Mouse (Mus musculus) liver, embryonic 12.5 days (tissue): ENCODE results near the gene Ppp4r3b. TPM values are rescaled to one million over a fixed set of nuclear protein-coding genes. Genes with fewer than 3 reads are reported as not detected.
A peak's percentile ranks its signal among the peaks of the same experiment; 100 is the strongest.

Experiments used
- ATAC-seq: fragments of 200-750 bp; cut with Nextera tagmentation; 2 replicates; pipeline ENCODE4 v1.8.0; 2017; ENCODE audit warnings: moderate number of reproducible peaks, mild to moderate bottlenecking, moderate library complexity
- H3K27ac ChIP-seq: fragments of 300-500 bp; sonication (generic); 2 replicates; pipeline ENCODE4 v1.5.1; 2016; ENCODE audit warnings: mild to moderate bottlenecking
- H3K27me3 ChIP-seq: fragments of 300-500 bp; sonication (generic); replicated peaks from 2 replicates; pipeline ENCODE4 v1.6.1; 2016; ENCODE audit warnings: mild to moderate bottlenecking, moderate library complexity
- H3K36me3 ChIP-seq: fragments of 300-500 bp; sonication (generic); 2 replicates; pipeline ENCODE4 v1.6.1; 2016; ENCODE audit warnings: mild to moderate bottlenecking, moderate library complexity
- H3K4me1 ChIP-seq: fragments of 300-500 bp; sonication (generic); 2 replicates; pipeline ENCODE4 v1.6.1; 2016
- H3K4me2 ChIP-seq: fragments of 300-500 bp; sonication (generic); 2 replicates; pipeline ENCODE4 v1.6.1; 2016; ENCODE audit warnings: mild to moderate bottlenecking, moderate library complexity
- H3K4me3 ChIP-seq: fragments of 300-500 bp; sonication (generic); 2 replicates; pipeline ENCODE4 v1.5.1; 2016; ENCODE audit warnings: mild to moderate bottlenecking, moderate library complexity
- H3K9ac ChIP-seq: fragments of 300-500 bp; sonication (generic); 2 replicates; pipeline ENCODE4 v1.6.1; 2016; ENCODE audit warnings: mild to moderate bottlenecking, moderate library complexity
- H3K9me3 ChIP-seq: fragments of 300-500 bp; sonication (generic); replicated peaks from 2 replicates; pipeline ENCODE4 v1.6.1; 2016; ENCODE audit warnings: mild to moderate bottlenecking, moderate library complexity
- WGBS: fragments of 180-500 bp; shearing (Covaris S2); methylation state at CpG from one replicate; pipeline ENCODE4 v1.1.7; 2016; ENCODE audit not compliant: insufficient replicate concordance; 5-methylcytosine and 5-hydroxymethylcytosine counted together
- polyA plus RNA-seq: library from polyadenylated mRNA; unstranded; fragments of >200 nt; fragmentation: Nextera tagmentation; extraction: Ambion mirVana; gene quantifications from 2 replicates; pipeline ENCODE4 v1.2.1, GENCODE M21; 2016

Ppp4r3b gene
- 62.2 and 65.8 TPM in 2 replicates for polyA plus RNA-seq

- under 1% methylated on average over 50 of the region's 50 CpGs for WGBS
- peak; percentile 94 for ATAC-seq
Observed at GRCm38 (mm10) chr11:29172563-29173124, at the start of gene Ppp4r3b. TSS of gene Ppp4r3b (plus strand) at chr11:29172890.

DNA sequence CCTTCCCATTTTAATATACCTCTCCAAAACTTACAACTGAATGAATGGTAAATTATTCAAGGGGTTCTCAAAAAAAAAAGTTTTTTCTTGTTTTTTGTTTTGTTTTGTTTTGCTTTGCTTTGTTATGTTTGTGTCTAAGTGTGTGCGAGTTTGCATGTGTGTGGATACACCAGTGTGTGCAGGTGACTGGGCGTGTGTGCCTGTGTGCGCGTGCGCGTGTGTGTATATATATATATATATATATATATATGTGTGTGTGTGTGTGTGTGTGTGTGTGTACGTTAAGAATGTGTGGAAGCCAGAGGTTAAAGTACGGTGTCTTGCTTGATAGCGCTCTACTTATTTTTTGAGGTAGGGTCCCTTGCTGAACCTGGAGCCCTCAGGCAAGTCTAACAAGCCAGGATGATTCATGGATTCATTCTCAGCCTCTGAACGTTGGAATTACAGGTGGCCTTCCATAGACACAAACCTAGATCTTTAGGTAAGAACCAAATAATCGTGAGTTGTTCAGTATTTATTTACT, 42.8 kb upstream of the Ppp4r3b start:
- Histone ChIP-seq H3K27me3 (no peaks in the 10 kb centered on the region), H3K4me1 (peaks cover 13% of the 10 kb centered on the region; the same call in 1 of the 2 replicates), H3K9ac (peak overlapping the region; percentile 83), H3K27ac (no peak overlapping the region), H3K9me3 (no peaks in the 10 kb centered on the region), H3K4me3 (peak overlapping the region; percentile 84), H3K36me3 (peaks cover 16% of the 10 kb centered on the region), H3K4me2 (peak overlapping the region; percentile 82)
- ATAC-seq, result peak; percentile 25
- WGBS, result 54% methylated on average over 11 of the region's 11 CpGs

More at GRCm38 (mm10) chr11:29172563-29173124, at the start of gene Ppp4r3b:
- Histone ChIP-seq H3K4me1 (peaks cover 22% of the 10 kb centered on the region), H3K9me3 (no peaks in the 10 kb centered on the region), H3K27ac (peak within 1 kb of the TSS; percentile 97), H3K4me3 (peak within 1 kb of the TSS; percentile 88), H3K36me3 (no peaks in the 10 kb centered on the region), H3K4me2 (peak within 1 kb of the TSS; percentile 90), H3K27me3 (no peaks in the 10 kb centered on the region), H3K9ac (peak within 1 kb of the TSS; percentile 97)

DNA sequence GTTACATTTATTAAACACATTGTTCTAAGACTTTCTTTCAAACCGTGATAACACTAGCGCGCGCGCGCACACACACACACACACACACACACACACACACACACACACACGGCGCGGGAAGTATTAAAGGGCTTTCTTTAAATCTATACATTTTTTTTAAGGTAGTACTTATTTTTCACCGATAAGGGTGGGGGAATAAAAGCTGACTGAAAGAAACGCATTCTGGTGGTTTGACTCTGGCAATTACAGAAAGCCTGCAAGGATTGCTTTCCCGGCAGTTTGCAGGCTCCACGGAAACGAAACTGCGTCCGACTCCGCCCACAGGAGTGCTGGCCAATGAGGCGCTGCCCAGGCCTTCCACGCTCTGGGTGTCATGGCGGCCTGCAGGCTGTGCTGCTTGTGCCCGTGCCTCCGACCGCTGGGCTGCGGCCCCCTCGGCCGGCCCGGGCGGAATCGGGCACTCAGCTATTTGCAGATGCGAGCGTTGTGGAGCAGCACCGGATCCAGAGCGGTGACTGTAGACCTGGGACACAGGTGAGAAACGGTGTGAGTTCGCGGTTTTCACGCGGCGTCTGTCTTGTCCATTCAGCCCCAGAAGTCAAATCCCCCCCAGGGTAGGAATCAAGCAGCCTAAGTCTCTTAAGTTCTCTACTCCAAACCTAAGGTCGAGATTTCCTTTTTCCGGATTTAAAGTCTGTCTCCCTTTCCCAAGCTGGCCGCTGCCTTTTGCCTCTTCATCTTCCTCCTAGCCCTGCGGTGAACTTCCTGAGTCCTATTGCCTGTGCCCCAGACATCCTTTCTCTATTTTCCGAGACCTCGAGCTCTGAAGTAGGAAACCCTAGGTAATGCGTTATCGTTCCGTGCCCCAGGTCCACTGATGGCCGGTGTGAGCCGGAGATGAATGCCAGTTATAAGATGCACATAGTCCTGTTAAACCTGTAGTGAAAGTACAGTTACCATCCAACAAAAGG, 42.0 kb upstream of the Ppp4r3b start, which contains the start of gene Pnpt1:
Gene Pnpt1, plus strand, starts transcription at position 360 of the 971 bp plus-strand sequence.
- H3K4me3 ChIP-seq, result peak within 1 kb of the TSS; percentile 84
- ATAC-seq, result peak; percentile 100
- WGBS, result 3% methylated on average over 50 of the region's 50 CpGs

DNA sequence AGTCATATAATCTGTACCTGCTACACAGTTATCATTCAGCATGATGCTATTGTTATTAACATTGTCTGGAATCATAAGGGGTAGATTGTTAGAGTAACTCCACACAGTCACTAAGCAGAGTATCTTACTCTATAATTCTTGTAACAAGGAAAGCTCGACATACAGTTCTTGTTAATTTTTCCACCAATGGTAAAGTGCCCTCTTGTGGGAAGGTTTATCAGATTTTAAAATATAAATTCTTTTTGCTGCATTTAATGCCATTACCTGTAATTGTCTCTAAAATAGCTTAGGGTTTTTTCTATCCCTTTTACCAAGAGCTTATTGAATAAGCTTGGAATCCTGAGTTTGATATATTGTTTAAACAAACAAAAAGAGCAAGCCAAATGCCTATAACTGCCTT, 32.0 kb upstream of the Ppp4r3b start:
- no peaks in the 10 kb centered on the region for H3K27me3 ChIP-seq
- H3K9ac ChIP-seq, result no peak overlapping the region
- H3K9me3 ChIP-seq, result no peaks in the 10 kb centered on the region
- WGBS, result 71% methylated on average over 1 of the region's 1 CpGs
- peaks cover 67% of the 10 kb centered on the region for H3K36me3 ChIP-seq
- H3K4me1 ChIP-seq, result no peaks in the 10 kb centered on the region
- H3K4me2 ChIP-seq, result no peak overlapping the region
- no peak overlapping the region for H3K27ac ChIP-seq
- no peak overlapping the region for H3K4me3 ChIP-seq
- ATAC-seq, result no peak

More for the DNA sequence above, 42.0 kb upstream of the Ppp4r3b start, which contains the start of gene Pnpt1:
- H3K9ac ChIP-seq, result peak within 1 kb of the TSS; percentile 83
- no peaks in the 10 kb centered on the region for H3K9me3 ChIP-seq
- H3K27me3 ChIP-seq, result no peaks in the 10 kb centered on the region
- H3K27ac ChIP-seq, result peak within 1 kb of the TSS; percentile 59
- H3K4me2 ChIP-seq, result peak within 1 kb of the TSS; percentile 82
- H3K36me3 ChIP-seq, result peaks cover 19% of the 10 kb centered on the region
- peaks cover 13% of the 10 kb centered on the region; the same call in 1 of the 2 replicates for H3K4me1 ChIP-seq

GRCm38 (mm10) chr11:29148901-29149300, 23.8 kb upstream of the Ppp4r3b start:
- no peaks in the 10 kb centered on the region for H3K9me3 ChIP-seq
- no peaks in the 10 kb centered on the region for H3K27me3 ChIP-seq
- WGBS, result 82% methylated on average over 2 of the region's 2 CpGs
- no peaks in the 10 kb centered on the region for H3K4me1 ChIP-seq
- H3K4me3 ChIP-seq, result no peak overlapping the region
- H3K4me2 ChIP-seq, result no peak overlapping the region
- ATAC-seq, result no peak
- H3K27ac ChIP-seq, result no peak overlapping the region
- H3K9ac ChIP-seq, result no peak overlapping the region
- peaks cover 64% of the 10 kb centered on the region for H3K36me3 ChIP-seq

DNA sequence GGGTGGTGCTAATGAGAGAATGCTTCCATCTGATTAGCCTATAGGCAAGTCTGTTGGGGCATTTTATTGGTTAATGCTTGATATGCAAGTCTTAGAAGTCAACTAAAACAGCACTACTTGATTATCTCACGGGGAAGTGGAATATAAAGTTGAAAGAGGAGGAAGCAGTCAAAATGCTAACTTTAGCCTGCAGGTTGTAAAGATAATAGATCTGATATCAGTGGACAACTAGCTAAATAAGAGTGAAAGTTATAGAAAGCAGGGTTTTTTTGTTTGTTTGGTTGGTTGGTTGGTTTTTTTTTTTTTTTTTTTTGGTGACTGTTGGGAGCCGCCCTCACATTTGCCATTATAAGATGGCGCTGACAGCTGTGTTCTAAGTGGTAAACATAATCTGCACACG, 9.1 kb upstream of the Ppp4r3b start:
- H3K27me3 ChIP-seq, result no peaks in the 10 kb centered on the region
- WGBS, result 77% methylated on average over 4 of the region's 4 CpGs
- no peak overlapping the region for H3K9ac ChIP-seq
- H3K4me2 ChIP-seq, result no peak overlapping the region
- peaks cover 36% of the 10 kb centered on the region for H3K36me3 ChIP-seq
- no peak for ATAC-seq
- no peak overlapping the region for H3K27ac ChIP-seq
- H3K4me1 ChIP-seq, result peaks cover 6% of the 10 kb centered on the region; the same call in 1 of the 2 replicates
- no peaks in the 10 kb centered on the region for H3K9me3 ChIP-seq
- H3K4me3 ChIP-seq, result no peak overlapping the region

DNA sequence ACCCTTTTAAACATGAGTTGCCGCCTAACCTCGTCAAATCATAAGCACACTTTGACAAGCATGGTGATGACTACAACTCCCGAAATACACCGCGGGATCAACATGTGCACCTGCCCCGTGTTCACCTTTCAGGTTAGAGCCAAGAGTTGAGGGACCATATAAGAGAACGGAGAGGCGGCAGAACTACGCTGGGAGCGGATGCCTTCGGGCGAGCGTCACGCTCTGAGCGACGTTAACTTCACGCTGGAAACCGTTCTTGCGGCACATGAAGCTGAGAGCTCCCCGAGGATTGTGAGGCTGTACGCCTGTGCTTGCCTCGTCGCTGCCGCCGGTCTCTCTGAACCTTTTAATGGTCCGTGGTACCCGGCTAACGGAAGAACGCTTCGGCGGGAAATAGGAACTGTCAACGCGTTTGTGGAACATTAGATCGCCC, 715 bp upstream of the Ppp4r3b start:
- Histone ChIP-seq H3K4me2 (peak overlapping the region; percentile 90), H3K4me3 (peak overlapping the region; percentile 88), H3K9ac (peak overlapping the region; percentile 97), H3K4me1 (peaks cover 26% of the 10 kb centered on the region), H3K27me3 (no peaks in the 10 kb centered on the region), H3K9me3 (no peaks in the 10 kb centered on the region), H3K36me3 (no peaks in the 10 kb centered on the region), H3K27ac (peak overlapping the region; percentile 97)
- WGBS, result under 1% methylated on average over 34 of the region's 34 CpGs
- peak; percentile 11 for ATAC-seq

DNA sequence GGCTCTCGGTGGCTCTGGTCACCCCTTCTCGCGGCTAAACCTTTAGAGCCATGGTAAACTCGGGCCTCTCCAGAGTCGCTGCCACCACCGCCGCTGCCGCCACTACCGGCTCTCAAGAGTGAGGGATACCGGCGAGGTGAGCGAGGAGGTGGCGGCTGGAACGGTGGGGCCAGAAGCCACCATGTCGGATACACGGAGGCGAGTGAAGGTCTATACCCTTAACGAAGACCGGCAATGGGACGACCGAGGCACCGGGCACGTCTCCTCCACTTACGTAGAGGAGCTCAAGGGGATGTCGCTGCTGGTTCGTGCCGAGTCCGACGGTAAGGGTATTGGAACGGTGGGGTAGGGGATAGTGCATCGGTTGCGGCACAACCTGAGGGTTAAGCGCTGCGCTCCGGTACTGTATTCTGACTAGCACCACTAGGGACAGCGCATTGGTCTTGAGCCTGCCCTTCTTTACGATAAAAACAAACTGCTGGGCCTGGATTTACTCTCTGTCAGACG, 488 bp downstream of the Ppp4r3b start:
- Histone ChIP-seq H3K36me3 (no peaks in the 10 kb centered on the region; the same call in 1 of the 2 replicates), H3K4me2 (peak overlapping the region; percentile 90), H3K4me3 (peak overlapping the region; percentile 88), H3K9me3 (no peaks in the 10 kb centered on the region), H3K9ac (peak overlapping the region; percentile 97), H3K27me3 (no peaks in the 10 kb centered on the region), H3K27ac (peak overlapping the region; percentile 97), H3K4me1 (peaks cover 20% of the 10 kb centered on the region)
- WGBS, result 2% methylated on average over 38 of the region's 38 CpGs
- ATAC-seq, result peak; percentile 72

DNA sequence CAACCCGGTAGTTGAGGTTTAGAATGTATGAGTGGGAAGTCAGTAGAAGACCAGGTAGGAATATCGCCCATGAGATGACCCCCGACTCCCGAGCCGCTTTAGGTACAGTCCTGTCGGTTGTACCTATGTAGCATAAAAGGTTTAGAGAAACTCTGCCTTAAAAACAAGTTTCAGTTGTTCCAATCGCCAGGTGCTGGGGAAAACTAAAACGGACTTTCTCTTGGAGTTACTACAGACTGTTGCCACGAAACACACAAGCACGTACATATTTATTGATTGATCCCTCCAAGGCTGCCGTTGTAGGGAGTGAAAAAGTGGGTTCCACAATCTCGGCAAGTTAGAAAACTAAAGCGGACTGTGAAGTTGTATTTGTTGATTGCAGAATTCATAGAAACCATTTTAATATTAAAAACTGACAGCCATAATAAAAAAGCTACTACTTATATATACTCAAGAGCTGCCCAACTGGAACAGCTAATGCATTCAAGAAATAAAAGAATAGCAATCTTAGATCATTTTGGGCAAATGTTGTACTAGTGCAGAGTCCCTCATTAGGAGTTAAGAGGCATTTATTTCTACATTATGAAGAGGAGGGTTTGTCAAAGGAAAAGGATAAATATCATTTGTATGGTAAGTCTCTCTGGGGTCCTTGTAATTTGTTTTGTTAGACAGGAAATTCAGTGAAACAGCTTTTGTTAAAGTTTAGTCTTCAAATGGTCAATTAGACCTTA, 1.2 kb downstream of the Ppp4r3b start:
- Histone ChIP-seq H3K4me2 (peak overlapping the region; percentile 90), H3K9ac (peak overlapping the region; percentile 97), H3K4me3 (peak overlapping the region; percentile 88), H3K9me3 (no peaks in the 10 kb centered on the region), H3K27ac (peak overlapping the region; percentile 97), H3K4me1 (peaks cover 20% of the 10 kb centered on the region), H3K27me3 (no peaks in the 10 kb centered on the region), H3K36me3 (peaks cover 6% of the 10 kb centered on the region)
- ATAC-seq, result peak; percentile 14; the same call in 1 of the 2 replicates
- 3% methylated on average over 13 of the region's 13 CpGs for WGBS

- no peaks in the 10 kb centered on the region for H3K27me3 ChIP-seq
- no peak overlapping the region for H3K4me3 ChIP-seq
- no peak overlapping the region for H3K9ac ChIP-seq
- no peak for ATAC-seq
- WGBS, result 89% methylated on average over 1 of the region's 1 CpGs
- no peak overlapping the region for H3K27ac ChIP-seq
- no peak overlapping the region for H3K4me2 ChIP-seq
- peaks cover 3% of the 10 kb centered on the region; the same call in 1 of the 2 replicates for H3K4me1 ChIP-seq
- H3K36me3 ChIP-seq, result peaks cover 43% of the 10 kb centered on the region
- no peaks in the 10 kb centered on the region for H3K9me3 ChIP-seq
Observed at GRCm38 (mm10) chr11:29179319-29179718, 6.6 kb downstream of the Ppp4r3b start.

GRCm38 (mm10) chr11:29180657-29181056, 8.0 kb downstream of the Ppp4r3b start:
- ATAC-seq, result no peak
- H3K4me1 ChIP-seq, result peaks cover 3% of the 10 kb centered on the region; the same call in 1 of the 2 replicates
- H3K4me3 ChIP-seq, result no peak overlapping the region
- WGBS, result 88% methylated on average over 3 of the region's 3 CpGs
- H3K9ac ChIP-seq, result no peak overlapping the region
- no peak overlapping the region for H3K4me2 ChIP-seq
- H3K27me3 ChIP-seq, result no peaks in the 10 kb centered on the region
- no peaks in the 10 kb centered on the region for H3K9me3 ChIP-seq
- H3K27ac ChIP-seq, result no peak overlapping the region
- peaks cover 56% of the 10 kb centered on the region for H3K36me3 ChIP-seq
